11 mouse cellular contexts compared by ENCODE assay signal in genomic region chr11:63061446-63061845, GRCm38 (mm10). TPM values are rescaled to one million over a fixed set of nuclear protein-coding genes. Genes with fewer than 3 reads are reported as not detected.
DNase-seq lines count a peak whose midpoint lies in the region; ATAC-seq and TF ChIP-seq lines count a peak whose summit lies in the region.
"Had no signal": no experiment of that assay in that cellular context is flagged by ENCODE, and none has a peak within 500 bp of the region (broad histone marks: within the 10 kb centered on the region; RNA-seq: fewer than 3 reads in every experiment).

Gene Tekt3, plus strand, starts transcription at chr11:63061654.

- intact Hi-C loops in left cerebral cortex, adult 2 months (cut with DNase I), result no loop called here

- peaks cover 4% of the 10 kb centered on the region for H3K4me1 ChIP-seq in lung, embryonic 15.5 days
- peaks cover 10% of the 10 kb centered on the region; the same call in 1 of the 2 replicates for H3K4me1 ChIP-seq in embryonic facial prominence, embryonic 13.5 days
- H3K4me1 ChIP-seq in limb, embryonic 12.5 days (replicated peaks), result peaks cover 7% of the 10 kb centered on the region

- DNase-seq in lung, postnatal 14 days, result no peak
- DNase-seq in retina, postnatal 1 day, result peak; percentile 75
- no peak for DNase-seq in urinary bladder, postnatal 36 days (ENCODE audit: low spot score in 2 of 2)
- no peak for DNase-seq in left cerebral cortex, adult 2 months (ENCODE audit: extremely low spot score in 1 of 2, low spot score in 2 of 2)
- DNase-seq in urinary bladder, postnatal 14 days (ENCODE audit: low spot score), result no peak

- no peak within 1 kb of the TSS for H3K27ac ChIP-seq in lung, embryonic 15.5 days
- no peak within 1 kb of the TSS for H3K27ac ChIP-seq in embryonic facial prominence, embryonic 13.5 days
- no peak within 1 kb of the TSS for H3K27ac ChIP-seq in limb, embryonic 12.5 days
- no peak within 1 kb of the TSS for H3K27ac ChIP-seq in left cerebral cortex, adult 2 months

- H3K9me3 ChIP-seq in lung, embryonic 15.5 days, result no peaks in the 10 kb centered on the region
- no peaks in the 10 kb centered on the region for H3K9me3 ChIP-seq in embryonic facial prominence, embryonic 13.5 days
- H3K9me3 ChIP-seq in limb, embryonic 12.5 days, result no peaks in the 10 kb centered on the region

- peak within 1 kb of the TSS; percentile 38 for H3K4me2 ChIP-seq in lung, embryonic 15.5 days
- peak within 1 kb of the TSS; percentile 34 for H3K4me2 ChIP-seq in embryonic facial prominence, embryonic 13.5 days
- H3K4me2 ChIP-seq in limb, embryonic 12.5 days, result peak within 1 kb of the TSS; percentile 50

- H3K36me3 ChIP-seq in lung, embryonic 15.5 days, result no peaks in the 10 kb centered on the region
- H3K36me3 ChIP-seq in embryonic facial prominence, embryonic 13.5 days, result no peaks in the 10 kb centered on the region
- H3K36me3 ChIP-seq in limb, embryonic 12.5 days, result no peaks in the 10 kb centered on the region

- TF ChIP-seq CTCF in left cerebral cortex, adult 2 months (IDR thresholded peaks at IDR 0.05), result no peak

- 10% methylated on average over 17 of the region's 17 CpGs for WGBS in lung, embryonic 15.5 days
- WGBS in embryonic facial prominence, embryonic 13.5 days, result 8% methylated on average over 17 of the region's 17 CpGs
- WGBS in limb, embryonic 12.5 days, result 11% methylated on average over 17 of the region's 17 CpGs

- H3K9ac ChIP-seq in lung, embryonic 15.5 days, result no peak within 1 kb of the TSS
- H3K9ac ChIP-seq in embryonic facial prominence, embryonic 13.5 days, result no peak within 1 kb of the TSS
- H3K9ac ChIP-seq in limb, embryonic 12.5 days (replicated peaks), result no peak within 1 kb of the TSS

- no peaks in the 10 kb centered on the region for H3K27me3 ChIP-seq in lung, embryonic 15.5 days
- 0 out of 2 replicates have a peak, but pooled peaks cover 5% of the 10 kb centered on the region for H3K27me3 ChIP-seq in embryonic facial prominence, embryonic 13.5 days
- H3K27me3 ChIP-seq in limb, embryonic 12.5 days, result peaks cover 14% of the 10 kb centered on the region; the same call in 1 of the 2 replicates

- no peak for ATAC-seq in lung, embryonic 15.5 days (ENCODE audit: borderline replicate concordance, extremely low read depth, low FRiP score, low TSS enrichment)
- no peak for ATAC-seq in embryonic facial prominence, embryonic 13.5 days (ENCODE audit: insufficient number of reproducible peaks, insufficient read depth, low FRiP score, low TSS enrichment, low read depth)
- ATAC-seq in limb, embryonic 12.5 days (ENCODE audit: insufficient number of reproducible peaks, insufficient read depth, low FRiP score, low TSS enrichment, low read depth), result 0 out of 2 replicates have a peak, but pooled peaks have one; percentile 52
- ATAC-seq: intestine, postnatal 0 days had no signal

- no peak within 1 kb of the TSS for H3K4me3 ChIP-seq in lung, embryonic 15.5 days
- no peak within 1 kb of the TSS for H3K4me3 ChIP-seq in embryonic facial prominence, embryonic 13.5 days
- peak within 1 kb of the TSS; percentile 14; the same call in 1 of the 2 replicates for H3K4me3 ChIP-seq in limb, embryonic 12.5 days (replicated peaks)
- no peak within 1 kb of the TSS for H3K4me3 ChIP-seq in left cerebral cortex, adult 2 months

RNA-seq across cellular contexts. Expression of gene Tekt3, which starts in this region (rescaled TPM):
- polyA plus RNA-seq in lung, embryonic 15.5 days (2015; fragmentation: Nextera tagmentation; extraction: Ambion mirVana), result 0.15 and 0.16 TPM in 2 replicates
- polyA plus RNA-seq in embryonic facial prominence, embryonic 13.5 days (2015; fragmentation: Nextera tagmentation; extraction: Ambion mirVana), result not detected in 2 replicates
- not detected in 2 replicates for polyA plus RNA-seq in limb, embryonic 12.5 days (2016; fragmentation: Nextera tagmentation; extraction: Ambion mirVana)
- total RNA-seq in left cerebral cortex, adult 2 months (2021), result not detected
- total RNA-seq: megakaryocyte-erythroid progenitor cell, adult 5-6 weeks had no signal
- polyA plus RNA-seq: intestine, postnatal 0 days; stomach, embryonic 16.5 days had no signal

Comparison
In these comparisons a context has a peak if more than half of its experiments do, and no peak if none do; other contexts are left out.
1. Peak in ATAC-seq, H3K4me3 ChIP-seq and H3K4me2 ChIP-seq in limb, embryonic 12.5 days; RNA of the gene not detected or under 1 TPM.